9 mouse cellular contexts compared by ENCODE assay signal in genomic region chr4:94669718-94670117, GRCm38 (mm10). TPM values are rescaled to one million over a fixed set of nuclear protein-coding genes. Genes with fewer than 3 reads are reported as not detected.
DNase-seq lines count a peak whose midpoint lies in the region; ATAC-seq and TF ChIP-seq lines count a peak whose summit lies in the region.
"Had no signal": no experiment of that assay in that cellular context is flagged by ENCODE, and none has a peak within 500 bp of the region (broad histone marks: within the 10 kb centered on the region; RNA-seq: fewer than 3 reads in every experiment).

No protein-coding gene starts in this region.

- H3K27me3 ChIP-seq in ES-Bruce4 (ENCODE audit: control insufficient read depth, insufficient read depth, low read length, poor library complexity, severe bottlenecking), result no peaks in the 10 kb centered on the region
- no peaks in the 10 kb centered on the region for H3K27me3 ChIP-seq in hindbrain, embryonic 15.5 days
- H3K27me3 ChIP-seq: limb, embryonic 12.5 days had no signal

- no peak for DNase-seq in gastrocnemius, adult 2 months
- no peak for DNase-seq in gastrocnemius, postnatal 10 days
- DNase-seq in embryo, embryonic 10.5 days (ENCODE audit: low spot score), result peak; percentile 74
- DNase-seq in lung, postnatal 36 days, result peak; percentile 70
- no peak for DNase-seq in spleen, postnatal 36 days (ENCODE audit: low spot score in 2 of 2)

- H3K27ac ChIP-seq in gastrocnemius, adult 2 months, result no peak overlapping the region
- H3K27ac ChIP-seq in ES-Bruce4 (ENCODE audit: insufficient read depth, low read length), result no peak overlapping the region
- no peak overlapping the region for H3K27ac ChIP-seq in hindbrain, embryonic 15.5 days (replicated peaks)
- H3K27ac ChIP-seq: limb, embryonic 12.5 days had no signal

- no peak overlapping the region for H3K4me2 ChIP-seq in hindbrain, embryonic 15.5 days
- H3K4me2 ChIP-seq: limb, embryonic 12.5 days had no signal

- no peaks in the 10 kb centered on the region for H3K36me3 ChIP-seq in ES-Bruce4 (ENCODE audit: control insufficient read depth, insufficient read depth, low read length, poor library complexity, severe bottlenecking)
- no peaks in the 10 kb centered on the region for H3K36me3 ChIP-seq in hindbrain, embryonic 15.5 days

- no peak for TF ChIP-seq EP300 in ES-Bruce4 (IDR thresholded peaks at IDR 0.05; ENCODE audit: insufficient read depth, low read depth, low read length)

- no peaks in the 10 kb centered on the region for H3K9me3 ChIP-seq in ES-Bruce4 (replicated peaks; ENCODE audit: control insufficient read depth, insufficient read depth, low read length, poor library complexity, severe bottlenecking)
- H3K9me3 ChIP-seq in hindbrain, embryonic 15.5 days, result no peaks in the 10 kb centered on the region
- H3K9me3 ChIP-seq: limb, embryonic 12.5 days had no signal

- H3K9ac ChIP-seq in ES-Bruce4 (ENCODE audit: low read depth, poor library complexity, severe bottlenecking), result no peak overlapping the region
- H3K9ac ChIP-seq in hindbrain, embryonic 15.5 days, result no peak overlapping the region
- H3K9ac ChIP-seq: limb, embryonic 12.5 days had no signal

- no peak for TF ChIP-seq POLR2A in ES-Bruce4 (IDR thresholded peaks at IDR 0.05; ENCODE audit: insufficient read depth, low read length)

- ATAC-seq in hindbrain, embryonic 15.5 days (ENCODE audit: low FRiP score, low read depth), result peak; percentile 61; the same call in 1 of the 2 replicates
- no peak for ATAC-seq in inflammation-experienced regulatory T-cells, adult 6 months

- peaks cover under 1% of the 10 kb centered on the region for H3K4me1 ChIP-seq in ES-Bruce4 (ENCODE audit: control insufficient read depth, insufficient read depth, low read length)
- H3K4me1 ChIP-seq in hindbrain, embryonic 15.5 days (replicated peaks), result no peaks in the 10 kb centered on the region
- H3K4me1 ChIP-seq: limb, embryonic 12.5 days had no signal

- H3K4me3 ChIP-seq in gastrocnemius, adult 2 months, result no peak overlapping the region
- no peak overlapping the region for H3K4me3 ChIP-seq in ES-Bruce4 (ENCODE audit: low read depth, low read length)
- H3K4me3 ChIP-seq in hindbrain, embryonic 15.5 days, result no peak overlapping the region
- H3K4me3 ChIP-seq: limb, embryonic 12.5 days had no signal

- TF ChIP-seq CTCF in gastrocnemius, adult 2 months (IDR thresholded peaks at IDR 0.05), result peak; percentile 89; the same call in 1 of the 2 replicates
- TF ChIP-seq CTCF in ES-Bruce4 (IDR thresholded peaks at IDR 0.05; ENCODE audit: low read depth, low read length), result peak; percentile 2

- intact Hi-C loops in gastrocnemius, adult 2 months (cut with DNase I), result loop anchor here (5.0 kb wide), 1 partner anchor 233 kb away; no protein-coding TSS in a partner anchor

- WGBS in hindbrain, embryonic 15.5 days, result 43% methylated on average over 1 of the region's 1 CpGs

RNA-seq across cellular contexts. Expression of gene Lrrc19, which starts 19.8 kb away (rescaled TPM):
- not detected for total RNA-seq in gastrocnemius, adult 2 months (2021)
- total RNA-seq in gastrocnemius, postnatal 10 days (2021), result not detected
- not detected in 2 replicates for polyA plus RNA-seq in ES-Bruce4 (2011; ENCODE audit: insufficient read depth, insufficient read length, low read depth, missing spikeins)
- 0.26 and 0.35 TPM in 2 replicates for polyA plus RNA-seq in hindbrain, embryonic 15.5 days (2015; fragmentation: Nextera tagmentation; extraction: Ambion mirVana)
- under 1 TPM in 2 of 3 experiments, not detected in 1; 0.12 to 0.13 TPM for polyA plus RNA-seq in inflammation-experienced regulatory T-cells, adult 6 months (2017; shearing (Covaris generic))

RNA-seq across cellular contexts. Expression of gene Ift74, which starts 55.4 kb away (rescaled TPM):
- total RNA-seq in gastrocnemius, adult 2 months (2021), result 1 to 10 TPM; 4.7 to 8.5 TPM
- total RNA-seq in gastrocnemius, postnatal 10 days (2021), result 1 to 10 TPM; 6.3 to 7.7 TPM
- 15.0 and 15.1 TPM in 2 replicates for polyA plus RNA-seq in ES-Bruce4 (2011; ENCODE audit: insufficient read depth, insufficient read length, low read depth, missing spikeins)
- polyA plus RNA-seq in hindbrain, embryonic 15.5 days (2015; fragmentation: Nextera tagmentation; extraction: Ambion mirVana), result 21.7 and 23.3 TPM in 2 replicates
- 1 to 10 TPM; 4.9 to 7.8 (median 5.1) TPM for polyA plus RNA-seq in inflammation-experienced regulatory T-cells, adult 6 months (2017; shearing (Covaris generic))

Comparison
In these comparisons a context has a peak if more than half of its experiments do, and no peak if none do; other contexts are left out.
1. DNase-seq: peak in embryo, embryonic 10.5 days (single experiment) and lung, postnatal 36 days (single experiment); none in gastrocnemius, adult 2 months (single experiment), gastrocnemius, postnatal 10 days (single experiment) and spleen, postnatal 36 days (0 of 2).